Mouse (Mus musculus) olfactory bulb, adult 2 months (tissue): ENCODE data around the gene Mllt1.

ENCODE experiments used
- CTCF ChIP-seq: fragments of 200-500 bp; IDR thresholded peaks from 2 replicates; pipeline ENCODE4 v1.5.1; 2012; ENCODE audit warnings: low read depth, mild to moderate bottlenecking, low read length, moderate library complexity; ENCODE audit not compliant: insufficient read depth
- POLR2A ChIP-seq: fragments of 200-500 bp; IDR thresholded peaks from 2 replicates; pipeline ENCODE4 v1.6.1; 2012; ENCODE audit warnings: mild to moderate bottlenecking, low read depth, low read length, moderate library complexity; ENCODE audit not compliant: insufficient read depth

DNA sequence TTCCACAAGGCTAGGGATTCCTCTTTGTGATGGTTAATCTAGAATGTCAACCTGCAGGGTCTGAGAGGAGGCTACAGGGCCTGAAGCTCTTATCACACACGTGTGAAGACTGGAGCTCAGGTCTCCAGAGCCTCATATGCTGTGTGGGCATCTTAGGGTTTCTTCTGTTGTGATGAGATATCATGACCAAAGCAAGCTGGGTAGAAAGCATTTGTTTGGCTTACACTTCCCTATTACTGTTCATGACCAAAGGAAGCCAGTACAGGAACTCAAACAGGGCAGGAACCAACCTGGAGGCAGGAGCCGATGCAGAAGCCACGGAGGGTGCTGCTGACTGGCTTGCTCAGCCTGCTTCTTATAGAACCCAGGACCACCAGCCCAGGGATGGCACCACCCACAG, 79.8 kb downstream of the Mllt1 start:
- TF ChIP-seq CTCF (no peak), POLR2A (no peak)
